Mouse (Mus musculus): ENCODE results near the gene Fbxl16. TPM values are rescaled to one million over a fixed set of nuclear protein-coding genes. Genes with fewer than 3 reads are reported as not detected.

Fbxl16 gene
- polyA plus RNA-seq, 1 experiment, result 5.7 TPM

DNA sequence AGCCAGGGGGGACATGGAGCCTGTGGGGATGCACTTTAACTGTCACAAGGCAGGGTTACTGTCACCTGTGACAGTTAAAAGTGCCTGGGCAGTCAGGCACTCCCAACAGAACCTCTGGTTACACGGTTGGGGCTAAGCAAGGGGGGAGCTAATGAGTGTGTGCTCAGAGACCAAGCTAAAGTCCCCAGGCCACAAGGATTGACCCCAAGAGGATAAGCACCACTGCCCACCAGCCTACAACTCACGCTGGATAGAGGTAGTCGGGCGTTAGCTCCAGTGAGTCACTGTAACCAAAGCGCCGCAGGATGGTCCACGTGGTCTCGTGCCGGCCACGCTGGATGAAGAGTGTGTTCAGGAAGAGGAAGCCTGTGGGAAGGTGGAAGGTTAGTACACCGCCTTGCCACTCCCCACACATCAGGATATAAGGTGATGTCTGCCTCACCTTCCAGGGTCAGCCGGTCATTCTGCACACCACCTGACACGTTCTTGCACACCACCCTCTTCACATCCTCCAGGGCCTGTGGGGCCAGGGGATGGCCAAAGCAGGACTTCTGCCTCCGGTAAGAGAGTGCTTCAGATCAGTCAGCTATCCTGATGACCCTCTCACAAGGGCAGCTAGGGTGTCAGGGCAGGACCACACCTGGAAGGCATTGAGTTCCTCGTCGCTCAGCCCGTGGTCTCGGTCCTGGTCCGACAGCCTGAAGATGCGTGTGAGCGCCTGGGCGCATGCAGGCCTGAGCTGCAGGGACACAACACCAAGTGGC lies 32.4 kb downstream of the Fbxl16 start, which contains the start of gene Gm20683:
Gm20683 (minus strand) TSS at position 647 of the 764 bp plus-strand sequence.
- TF ChIP-seq MAX (IDR thresholded peaks at IDR 0.05) (no peak), FOSL1 (IDR thresholded peaks at IDR 0.05; ENCODE audit: insufficient read depth, low read length, poor library complexity, severe bottlenecking) (no peak), MYOG (IDR thresholded peaks at IDR 0.05; ENCODE audit: control insufficient read depth, extremely low read depth, insufficient read length) (no peak), USF1 (IDR thresholded peaks at IDR 0.05; ENCODE audit: low read depth) (no peak), MYOD1 (IDR thresholded peaks at IDR 0.05; ENCODE audit: control insufficient read depth, insufficient read length, low read depth) (no peak), CTCF (IDR thresholded peaks at IDR 0.05; ENCODE audit: control insufficient read depth, insufficient read depth, insufficient read length) (no peak), CEBPB (IDR thresholded peaks at IDR 0.05; ENCODE audit: low read depth) (no peak)
- Histone ChIP-seq H3K79me3 (ENCODE audit: low read depth) (peaks cover 5% of the 10 kb centered on the region), H3K36me3 (ENCODE audit: control insufficient read depth, insufficient read depth) (peaks cover 41% of the 10 kb centered on the region), H3K4me3 (ENCODE audit: insufficient read depth, poor library complexity, severe bottlenecking) (no peak within 1 kb of the TSS), H3K79me2 (ENCODE audit: control insufficient read depth, insufficient read depth) (peaks cover 23% of the 10 kb centered on the region), H3K27me3 (ENCODE audit: control insufficient read depth, insufficient read depth, insufficient read length) (no peaks in the 10 kb centered on the region), H3ac (ENCODE audit: control insufficient read depth, insufficient read length, low read depth) (no peak within 1 kb of the TSS)

GRCm38 (mm10) chr17:25842509-25842908 lies 33.6 kb downstream of the Fbxl16 start:
- Histone ChIP-seq H3K36me3 (ENCODE audit: control insufficient read depth, insufficient read depth) (peaks cover 41% of the 10 kb centered on the region), H3K27me3 (ENCODE audit: control insufficient read depth, insufficient read depth, insufficient read length) (no peaks in the 10 kb centered on the region), H3K4me3 (ENCODE audit: insufficient read depth, poor library complexity, severe bottlenecking) (no peak overlapping the region)

DNA sequence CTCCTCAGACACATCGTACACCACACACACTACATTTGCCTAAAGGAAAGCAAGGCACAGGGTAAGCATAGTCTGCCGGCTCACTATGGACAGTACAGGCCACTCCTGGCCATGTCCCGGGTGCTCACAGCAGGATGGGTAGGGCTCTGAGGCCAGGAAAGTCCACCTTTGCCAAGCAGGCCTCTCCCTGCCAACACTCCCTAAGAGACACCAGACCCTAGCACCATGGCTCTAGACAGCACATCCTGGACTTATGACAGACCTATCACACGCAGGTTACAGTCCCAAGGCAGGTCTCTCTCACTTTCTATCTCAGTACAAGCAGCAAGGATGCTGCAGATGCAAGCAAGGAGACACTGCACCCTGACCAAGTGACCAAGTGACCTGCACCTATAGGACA lies 34.2 kb downstream of the Fbxl16 start:
- Histone ChIP-seq H3ac (ENCODE audit: control insufficient read depth, insufficient read length, low read depth) (peak overlapping the region; percentile 25), H3K4me3 (ENCODE audit: insufficient read depth, poor library complexity, severe bottlenecking) (peak overlapping the region; percentile 72), H3K27me3 (ENCODE audit: control insufficient read depth, insufficient read depth, insufficient read length) (no peaks in the 10 kb centered on the region), H3K36me3 (ENCODE audit: control insufficient read depth, insufficient read depth) (peaks cover 37% of the 10 kb centered on the region), H3K79me2 (ENCODE audit: control insufficient read depth, insufficient read depth) (peaks cover 23% of the 10 kb centered on the region), H3K79me3 (ENCODE audit: low read depth) (peaks cover 5% of the 10 kb centered on the region)
- TF ChIP-seq MAX (IDR thresholded peaks at IDR 0.05) (no peak), FOSL1 (IDR thresholded peaks at IDR 0.05; ENCODE audit: insufficient read depth, low read length, poor library complexity, severe bottlenecking) (no peak)

More at GRCm38 (mm10) chr17:25842509-25842908, 33.6 kb downstream of the Fbxl16 start:
- TF ChIP-seq MYOD1 (IDR thresholded peaks at IDR 0.05; ENCODE audit: control insufficient read depth, insufficient read length, low read depth) (no peak), FOSL1 (IDR thresholded peaks at IDR 0.05; ENCODE audit: insufficient read depth, low read length, poor library complexity, severe bottlenecking) (no peak), MAX (IDR thresholded peaks at IDR 0.05) (no peak), CTCF (IDR thresholded peaks at IDR 0.05; ENCODE audit: control insufficient read depth, insufficient read depth, insufficient read length) (no peak), USF1 (IDR thresholded peaks at IDR 0.05; ENCODE audit: low read depth) (no peak)
- Histone ChIP-seq H3K79me2 (ENCODE audit: control insufficient read depth, insufficient read depth) (peaks cover 23% of the 10 kb centered on the region), H3K79me3 (ENCODE audit: low read depth) (peaks cover 5% of the 10 kb centered on the region), H3ac (ENCODE audit: control insufficient read depth, insufficient read length, low read depth) (no peak overlapping the region)

GRCm38 (mm10) chr17:25843636-25844395 lies 34.9 kb downstream of the Fbxl16 start:
- TF ChIP-seq FOSL1 (IDR thresholded peaks at IDR 0.05; ENCODE audit: insufficient read depth, low read length, poor library complexity, severe bottlenecking) (no peak), MYOD1 (IDR thresholded peaks at IDR 0.05; ENCODE audit: control insufficient read depth, insufficient read length, low read depth) (no peak), CTCF (IDR thresholded peaks at IDR 0.05; ENCODE audit: control insufficient read depth, insufficient read depth, insufficient read length) (no peak), CEBPB (IDR thresholded peaks at IDR 0.05; ENCODE audit: low read depth) (no peak), USF1 (IDR thresholded peaks at IDR 0.05; ENCODE audit: low read depth) (no peak), MAX (IDR thresholded peaks at IDR 0.05) (no peak), MYOG (IDR thresholded peaks at IDR 0.05; ENCODE audit: control insufficient read depth, extremely low read depth, insufficient read length) (no peak)
- H3ac ChIP-seq (ENCODE audit: control insufficient read depth, insufficient read length, low read depth), result peak overlapping the region; percentile 99
- no peaks in the 10 kb centered on the region for H3K27me3 ChIP-seq (ENCODE audit: control insufficient read depth, insufficient read depth, insufficient read length)
- H3K36me3 ChIP-seq (ENCODE audit: control insufficient read depth, insufficient read depth), result peaks cover 32% of the 10 kb centered on the region
- peaks cover 5% of the 10 kb centered on the region for H3K79me3 ChIP-seq (ENCODE audit: low read depth)
- H3K4me3 ChIP-seq (ENCODE audit: insufficient read depth, poor library complexity, severe bottlenecking), result peak overlapping the region; percentile 72
- H3K79me2 ChIP-seq (ENCODE audit: control insufficient read depth, insufficient read depth), result peaks cover 23% of the 10 kb centered on the region

DNA sequence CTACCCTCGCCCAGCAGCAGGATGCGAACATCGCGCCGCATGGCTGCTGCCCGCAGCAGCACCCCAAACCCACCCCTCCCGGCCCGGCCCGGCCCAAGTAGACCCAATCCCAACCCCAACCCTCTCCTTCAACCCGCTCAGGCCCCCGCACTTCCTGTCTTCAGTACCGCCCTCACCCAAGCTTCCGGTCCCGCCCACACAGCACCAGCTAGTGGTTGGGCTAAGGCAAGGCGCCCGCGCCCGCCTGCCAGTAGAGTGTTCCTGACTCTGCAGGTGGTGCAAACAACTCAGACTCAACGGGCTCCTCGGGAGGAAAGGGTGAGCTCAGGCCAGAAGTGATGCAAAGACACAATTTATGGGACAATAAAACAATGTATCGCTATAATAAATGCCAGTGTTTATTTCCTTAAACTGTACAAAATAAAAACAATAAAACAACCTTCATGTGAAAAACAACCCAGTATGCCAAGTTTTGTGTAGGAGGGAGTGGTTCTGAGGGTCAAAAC lies 35.6 kb downstream of the Fbxl16 start, which contains the start of gene Rhot2:
Rhot2 (minus strand) TSS at position 456 of the 506 bp plus-strand sequence.
- peak within 1 kb of the TSS; percentile 72 for H3K4me3 ChIP-seq (ENCODE audit: insufficient read depth, poor library complexity, severe bottlenecking)
- TF ChIP-seq USF1 (IDR thresholded peaks at IDR 0.05; ENCODE audit: low read depth) (no peak), MYOG (IDR thresholded peaks at IDR 0.05; ENCODE audit: control insufficient read depth, extremely low read depth, insufficient read length) (no peak), MAX (IDR thresholded peaks at IDR 0.05) (no peak), FOSL1 (IDR thresholded peaks at IDR 0.05; ENCODE audit: insufficient read depth, low read length, poor library complexity, severe bottlenecking) (no peak), CEBPB (IDR thresholded peaks at IDR 0.05; ENCODE audit: low read depth) (no peak), MYOD1 (IDR thresholded peaks at IDR 0.05; ENCODE audit: control insufficient read depth, insufficient read length, low read depth) (no peak), CTCF (IDR thresholded peaks at IDR 0.05; ENCODE audit: control insufficient read depth, insufficient read depth, insufficient read length) (no peak)
- H3K36me3 ChIP-seq (ENCODE audit: control insufficient read depth, insufficient read depth), result peaks cover 26% of the 10 kb centered on the region
- peak within 1 kb of the TSS; percentile 99 for H3ac ChIP-seq (ENCODE audit: control insufficient read depth, insufficient read length, low read depth)
- no peaks in the 10 kb centered on the region for H3K27me3 ChIP-seq (ENCODE audit: control insufficient read depth, insufficient read depth, insufficient read length)
- H3K79me3 ChIP-seq (ENCODE audit: low read depth), result peaks cover 5% of the 10 kb centered on the region
- H3K79me2 ChIP-seq (ENCODE audit: control insufficient read depth, insufficient read depth), result peaks cover 23% of the 10 kb centered on the region

All from C2C12 (cell line).